Mouse (Mus musculus) retina, adult 2 months (tissue): Measurements from ENCODE around the gene Msh5.
"Not testable (repeated sequence)": the region's sequence is repeated elsewhere in the genome, so short reads cannot be mapped to it uniquely, and the experiment has no call there.

ENCODE experiments used
- DNase-seq: peaks from one replicate; pipeline ENCODE4 v3.0.0-alpha.2; 2012; ENCODE audit warnings: low read depth, low spot score

The Msh5 gene

DNA sequence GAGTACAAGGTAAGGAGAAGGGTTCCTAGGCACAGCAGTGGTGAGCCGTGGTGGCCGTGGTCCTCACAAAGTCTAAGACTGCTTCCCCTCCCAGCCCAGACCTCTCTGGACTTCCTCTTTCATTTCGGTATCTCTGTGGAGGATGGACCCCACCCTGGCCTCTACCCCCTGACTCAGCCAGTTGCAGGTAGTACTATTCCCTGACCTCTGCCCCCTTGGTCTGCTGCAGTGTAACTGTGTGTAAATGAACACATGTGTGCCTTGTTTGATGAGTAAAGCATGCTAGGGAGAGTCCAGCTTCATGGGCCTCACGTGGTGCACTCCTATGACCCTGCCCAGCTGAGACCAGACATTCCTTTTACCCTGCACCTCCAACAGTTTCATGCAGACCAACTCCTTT is 22.8 kb downstream of the Msh5 start:
- no peak for DNase-seq

- no peak for DNase-seq
Measured at GRCm38 (mm10) chr17:35023221-35023620, 23.3 kb downstream of the Msh5 start.

GRCm38 (mm10) chr17:35022541-35023060 is 23.9 kb downstream of the Msh5 start:
- no peak for DNase-seq

DNA sequence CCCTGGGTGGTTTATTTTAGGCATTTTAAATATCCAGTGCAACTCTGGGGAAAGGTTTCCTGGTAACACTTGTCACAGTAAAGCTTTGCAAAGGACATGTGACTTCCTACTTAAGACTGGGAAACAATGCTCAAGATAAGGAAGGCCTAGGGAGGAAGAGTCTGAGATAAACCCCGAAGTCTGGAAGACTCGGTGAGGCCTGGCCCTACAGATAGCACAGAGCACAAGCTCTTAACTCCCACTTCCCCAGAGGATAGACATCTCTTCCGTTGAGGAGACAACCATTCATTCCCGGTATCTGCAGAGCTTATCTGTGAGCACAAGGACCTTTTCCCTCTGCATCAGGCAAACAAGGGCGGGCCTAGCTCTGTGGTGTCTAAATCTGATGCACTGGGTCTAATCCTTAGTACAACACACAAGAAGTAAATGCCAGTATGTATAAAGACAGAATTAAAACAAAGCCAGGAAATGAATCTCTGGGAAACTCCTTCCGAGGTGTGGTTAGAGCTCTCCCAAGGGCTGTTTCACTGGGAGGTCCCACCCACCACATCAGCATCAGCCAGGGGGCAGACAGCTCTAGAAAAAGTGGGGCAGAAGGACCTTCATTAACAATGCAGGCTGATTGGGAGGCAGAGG is 24.6 kb downstream of the Msh5 start:
- DNase-seq: no peak

GRCm38 (mm10) chr17:35021163-35021808 is 25.3 kb downstream of the Msh5 start:
- DNase-seq: peak; percentile 41

GRCm38 (mm10) chr17:35020551-35020950 is 26.0 kb downstream of the Msh5 start:
- DNase-seq: no peak

- DNase-seq: no peak
Measured at GRCm38 (mm10) chr17:35019894-35020293, 26.7 kb downstream of the Msh5 start.

DNA sequence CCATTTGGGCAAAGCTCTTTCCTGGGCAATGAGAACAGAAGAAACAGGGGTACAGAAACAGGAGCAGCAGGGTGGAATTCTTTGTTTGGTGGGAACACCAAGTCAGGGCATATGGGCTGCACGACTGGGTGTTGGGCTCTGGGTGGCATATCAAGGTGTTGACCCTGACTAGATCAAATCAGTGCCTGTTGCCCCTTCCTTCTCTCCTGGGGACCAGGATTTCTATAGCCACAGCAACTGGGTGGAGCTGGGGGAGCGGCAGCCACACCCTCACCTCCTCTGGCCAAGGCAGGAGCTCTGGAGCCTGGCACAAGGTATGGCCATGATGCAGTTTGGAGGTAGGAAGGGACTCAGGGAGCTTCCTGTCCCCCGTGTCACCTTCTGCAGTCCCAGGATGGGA is 28.4 kb downstream of the Msh5 start:
- no peak for DNase-seq

GRCm38 (mm10) chr17:35017706-35018030 is 28.9 kb downstream of the Msh5 start:
- DNase-seq: no peak

- DNase-seq: no peak
Measured at GRCm38 (mm10) chr17:35016791-35017705, 29.5 kb downstream of the Msh5 start.

DNA sequence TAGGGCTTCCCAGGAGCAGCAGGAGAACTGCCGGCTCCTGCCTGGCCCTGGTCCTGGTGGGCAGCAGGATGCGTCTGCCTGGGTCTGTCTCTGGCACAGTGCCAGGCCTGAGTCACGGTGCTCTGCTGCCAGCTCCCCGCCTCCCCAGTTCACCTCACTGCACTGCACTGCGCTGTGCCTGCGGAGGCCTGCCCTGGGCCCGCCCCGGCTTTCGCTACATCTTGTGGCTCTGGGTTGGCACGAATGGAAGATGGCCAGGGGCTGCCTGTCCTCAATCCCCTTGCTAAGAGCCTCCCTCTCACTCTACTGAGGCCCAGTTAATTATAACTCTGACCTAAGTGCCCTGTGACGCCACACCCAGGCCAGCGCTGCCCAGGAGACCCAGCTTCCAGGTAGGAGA is 30.2 kb downstream of the Msh5 start, which contains the start of gene Vwa7:
Gene Vwa7 (plus strand): TSS at position 204 of the 400 bp plus-strand sequence.
- DNase-seq: no peak

GRCm38 (mm10) chr17:35015296-35015695 is 31.2 kb downstream of the Msh5 start:
- DNase-seq: no peak

DNA sequence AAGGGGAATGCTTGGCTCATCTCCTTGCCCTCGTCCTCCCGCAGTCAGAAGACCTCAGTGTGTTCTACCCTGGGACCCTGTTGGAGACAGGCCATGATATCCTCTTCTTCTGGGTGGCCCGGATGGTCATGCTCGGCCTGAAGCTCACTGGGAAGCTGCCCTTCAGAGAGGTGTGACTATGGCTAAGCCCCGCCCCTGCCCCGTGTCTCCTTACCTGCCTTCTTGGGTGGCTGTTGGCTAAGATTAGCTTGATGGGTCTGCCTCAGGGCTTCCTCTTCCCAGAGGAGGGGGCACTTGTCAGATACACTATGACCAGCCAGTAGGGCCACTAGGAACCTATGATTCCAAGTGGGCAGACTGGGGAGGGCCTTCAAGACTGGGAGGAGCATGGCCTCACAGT is 33.3 kb downstream of the Msh5 start:
- DNase-seq: no peak

GRCm38 (mm10) chr17:35012430-35012829 is 34.1 kb downstream of the Msh5 start:
- no peak for DNase-seq

GRCm38 (mm10) chr17:35011440-35011839 is 35.1 kb downstream of the Msh5 start:
- DNase-seq: no peak

DNA sequence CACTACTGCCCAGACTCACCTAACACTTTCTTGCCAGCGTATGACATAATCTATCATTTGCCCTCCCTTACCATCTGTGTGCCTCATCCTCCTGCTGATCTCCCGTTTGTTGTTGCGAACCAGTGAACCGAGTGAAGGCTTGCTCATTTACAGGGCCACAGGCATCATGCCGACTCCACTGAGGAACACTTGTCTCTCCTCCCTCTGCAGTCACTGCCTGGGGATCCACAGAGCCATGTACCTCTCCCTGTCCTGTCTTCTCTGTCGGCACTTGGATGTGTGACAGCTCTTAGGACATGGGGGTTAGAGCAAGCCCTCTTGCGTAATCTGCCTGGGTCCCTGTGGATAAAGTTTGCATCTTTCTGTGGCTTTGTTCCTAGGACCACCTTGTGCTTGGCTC is 37.0 kb downstream of the Msh5 start:
- no peak for DNase-seq

DNA sequence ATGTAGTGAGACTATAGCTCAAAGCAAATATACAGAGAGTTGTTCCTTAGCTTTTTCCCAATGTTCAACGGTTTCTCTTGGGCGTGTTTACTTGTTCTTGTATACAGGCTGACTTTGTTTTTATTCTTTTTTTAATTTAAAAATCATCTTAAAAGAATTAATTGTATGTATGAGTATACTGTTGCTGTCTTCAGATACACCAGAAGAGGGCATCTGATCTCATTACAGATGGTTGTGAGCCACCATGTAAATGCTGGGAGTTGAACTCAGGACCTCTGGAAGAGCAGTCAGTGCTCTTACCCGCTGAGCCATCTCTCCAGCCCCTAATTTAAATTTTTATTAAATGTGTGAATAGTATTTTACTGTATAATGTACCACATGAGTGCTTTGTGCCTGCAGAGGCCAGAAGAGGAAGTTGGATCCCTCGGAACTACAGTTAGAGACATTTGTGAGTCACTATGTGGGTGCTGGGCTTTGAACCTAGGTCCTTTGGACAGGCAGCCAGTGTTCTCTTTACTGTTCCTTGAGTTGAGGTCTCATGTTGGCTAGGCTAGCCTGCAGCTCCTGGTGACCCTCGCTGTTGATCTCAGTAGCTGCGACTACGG is 39.1 kb downstream of the Msh5 start:
- DNase-seq: no peak

- not testable (repeated sequence) for DNase-seq
Measured at GRCm38 (mm10) chr17:35005902-35006301, 40.6 kb downstream of the Msh5 start.

DNA sequence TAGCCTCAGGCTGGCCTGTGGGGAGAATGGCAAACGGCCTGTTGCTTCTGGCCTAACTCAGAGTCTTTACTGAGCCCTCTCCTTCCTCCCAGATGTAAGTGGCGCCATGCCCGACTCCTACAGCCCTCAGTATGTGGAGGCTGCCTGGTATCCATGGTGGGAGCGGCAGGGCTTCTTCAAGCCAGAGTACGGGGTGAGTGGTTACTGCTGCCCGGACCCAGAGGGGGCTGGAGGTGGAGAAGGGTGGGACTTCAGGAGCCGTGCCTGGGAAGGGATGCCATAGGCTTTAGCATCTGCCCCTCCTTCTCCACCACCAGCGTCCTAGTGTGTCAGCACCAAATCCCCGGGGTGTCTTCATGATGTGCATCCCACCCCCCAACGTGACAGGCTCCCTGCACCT is 41.4 kb downstream of the Msh5 start:
- no peak for DNase-seq

GRCm38 (mm10) chr17:35004075-35004717 is 42.3 kb downstream of the Msh5 start:
- DNase-seq: no peak
